Mouse (Mus musculus): ENCODE data around the gene Gm10376.
"Not testable (repeated sequence)": the region's sequence is repeated elsewhere in the genome, so short reads cannot be mapped to it uniquely, and the experiment has no call there.

DNA sequence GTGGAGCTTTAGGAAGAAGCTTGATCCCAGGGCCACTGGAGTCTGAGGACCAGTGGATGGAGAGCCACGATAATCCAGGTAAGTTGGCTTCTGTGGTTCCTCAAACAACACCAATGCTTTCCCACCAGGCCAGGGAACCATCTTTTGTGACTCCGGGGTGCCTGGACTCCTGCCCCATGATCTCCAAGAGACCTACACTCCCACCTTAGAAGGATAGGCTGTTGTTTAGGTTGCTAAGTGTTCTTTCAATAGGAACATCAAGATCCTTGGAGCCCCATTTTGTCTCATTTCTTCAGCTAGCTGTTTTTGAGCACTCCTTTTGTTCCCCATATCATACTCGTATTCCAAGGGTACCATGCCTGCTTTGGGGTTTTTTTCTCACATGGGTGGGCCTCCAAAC lies 42.6 kb upstream of the Gm10376 start:
- TF ChIP-seq CTCF, POLR2A (IDR thresholded peaks at IDR 0.05; ENCODE audit: extremely low read depth, insufficient read depth, low read length): not testable (repeated sequence)
